Mouse (Mus musculus) intestine, postnatal 0 days (tissue): Measurements from ENCODE around the gene Mmd2. TPM values are rescaled to one million over a fixed set of nuclear protein-coding genes. Genes with fewer than 3 reads are reported as not detected.
A peak's percentile ranks its signal among the peaks of the same experiment; 100 is the strongest.

ENCODE experiments used
- ATAC-seq: fragments of 200-750 bp; cut with Nextera tagmentation; 2 replicates; pipeline ENCODE4 v1.8.0; 2017; ENCODE audit warnings: mild to moderate bottlenecking, moderate TSS enrichment, moderate library complexity
- H3K27ac ChIP-seq: fragments of 300-500 bp; sonication (generic); 2 replicates; pipeline ENCODE4 v1.5.1; 2014; ENCODE audit warnings: mild to moderate bottlenecking, low read depth, low read length, moderate library complexity
- H3K27me3 ChIP-seq: fragments of 300-500 bp; sonication (generic); replicated peaks from 2 replicates; pipeline ENCODE4 v1.6.1; 2014; ENCODE audit warnings: low read length, mixed read lengths; ENCODE audit not compliant: control insufficient read depth, insufficient read depth
- H3K36me3 ChIP-seq: fragments of 300-500 bp; sonication (generic); 2 replicates; pipeline ENCODE4 v1.6.1; 2014; ENCODE audit warnings: mild to moderate bottlenecking, moderate library complexity; ENCODE audit not compliant: control insufficient read depth, insufficient read depth
- H3K4me1 ChIP-seq: fragments of 300-500 bp; sonication (generic); replicated peaks from 2 replicates; pipeline ENCODE4 v1.6.1; 2014; ENCODE audit warnings: antibody characterized with exemption, low read length, mixed read lengths; ENCODE audit not compliant: control insufficient read depth, insufficient read depth
- H3K4me2 ChIP-seq: fragments of 300-500 bp; sonication (generic); replicated peaks from 2 replicates; pipeline ENCODE4 v1.6.1; 2014; ENCODE audit warnings: low read depth, mild to moderate bottlenecking, moderate library complexity
- H3K4me3 ChIP-seq: fragments of 300-500 bp; sonication (generic); 2 replicates; pipeline ENCODE4 v1.5.1; 2014; ENCODE audit warnings: low read depth, low read length
- H3K9ac ChIP-seq: fragments of 300-500 bp; sonication (generic); 2 replicates; pipeline ENCODE4 v1.6.1; 2014; ENCODE audit warnings: mild to moderate bottlenecking, low read depth, low read length
- H3K9me3 ChIP-seq: fragments of 300-500 bp; sonication (generic); 2 replicates; pipeline ENCODE4 v1.6.1; 2016; ENCODE audit warnings: mixed run types; ENCODE audit not compliant: control insufficient read depth
- CTCF ChIP-seq: sonication (generic); IDR thresholded peaks from 2 replicates; pipeline ENCODE4 v1.5.1; 2016; ENCODE audit warnings: low read depth, mild to moderate bottlenecking, control low read depth, antibody characterized with exemption, moderate library complexity
- WGBS: fragments of 180-500 bp; shearing (Covaris S2); extraction: QIAGEN DNeasy Blood & Tissue Kit; methylation state at CpG from one replicate; pipeline ENCODE4 v1.1.7; 2014; 5-methylcytosine and 5-hydroxymethylcytosine counted together
- polyA plus RNA-seq: library from polyadenylated mRNA; unstranded; fragments of >200 nt; fragmentation: Nextera tagmentation; extraction: Ambion mirVana; gene quantifications from 2 replicates; pipeline ENCODE4 v1.2.1, GENCODE M21; 2015

The Mmd2 gene
- 0.52 and 0.63 TPM in 2 replicates for polyA plus RNA-seq

GRCm38 (mm10) chr5:142608259-142608988 lies at the start of gene Mmd2:
Gene Mmd2, minus strand, starts transcription at chr5:142608800.
- Histone ChIP-seq H3K9me3 (no peaks in the 10 kb centered on the region), H3K4me3 (peak within 1 kb of the TSS; percentile 27), H3K27me3 (peaks cover 19% of the 10 kb centered on the region; the same call in 1 of the 2 replicates), H3K9ac (0 out of 2 replicates have a peak within 1 kb of the TSS, but pooled peaks have one; percentile 17), H3K4me1 (no peaks in the 10 kb centered on the region), H3K4me2 (peak within 1 kb of the TSS; percentile 59), H3K27ac (no peak within 1 kb of the TSS), H3K36me3 (no peaks in the 10 kb centered on the region)
- ATAC-seq: no peak
- no peak for TF ChIP-seq CTCF
- 3% methylated on average over 36 of the region's 42 CpGs for WGBS

- no peaks in the 10 kb centered on the region for H3K9me3 ChIP-seq
- no peak for ATAC-seq
- no peak overlapping the region for H3K4me3 ChIP-seq
- no peaks in the 10 kb centered on the region for H3K27me3 ChIP-seq
- H3K27ac ChIP-seq: no peak overlapping the region
- H3K4me2 ChIP-seq: no peak overlapping the region
- TF ChIP-seq CTCF: no peak
- peaks cover 12% of the 10 kb centered on the region for H3K4me1 ChIP-seq
- no peak overlapping the region for H3K9ac ChIP-seq
- H3K36me3 ChIP-seq: peaks cover 17% of the 10 kb centered on the region
- 71% methylated on average over 4 of the region's 4 CpGs for WGBS
Measured at GRCm38 (mm10) chr5:142652266-142652665, 43.7 kb upstream of the Mmd2 start.

DNA sequence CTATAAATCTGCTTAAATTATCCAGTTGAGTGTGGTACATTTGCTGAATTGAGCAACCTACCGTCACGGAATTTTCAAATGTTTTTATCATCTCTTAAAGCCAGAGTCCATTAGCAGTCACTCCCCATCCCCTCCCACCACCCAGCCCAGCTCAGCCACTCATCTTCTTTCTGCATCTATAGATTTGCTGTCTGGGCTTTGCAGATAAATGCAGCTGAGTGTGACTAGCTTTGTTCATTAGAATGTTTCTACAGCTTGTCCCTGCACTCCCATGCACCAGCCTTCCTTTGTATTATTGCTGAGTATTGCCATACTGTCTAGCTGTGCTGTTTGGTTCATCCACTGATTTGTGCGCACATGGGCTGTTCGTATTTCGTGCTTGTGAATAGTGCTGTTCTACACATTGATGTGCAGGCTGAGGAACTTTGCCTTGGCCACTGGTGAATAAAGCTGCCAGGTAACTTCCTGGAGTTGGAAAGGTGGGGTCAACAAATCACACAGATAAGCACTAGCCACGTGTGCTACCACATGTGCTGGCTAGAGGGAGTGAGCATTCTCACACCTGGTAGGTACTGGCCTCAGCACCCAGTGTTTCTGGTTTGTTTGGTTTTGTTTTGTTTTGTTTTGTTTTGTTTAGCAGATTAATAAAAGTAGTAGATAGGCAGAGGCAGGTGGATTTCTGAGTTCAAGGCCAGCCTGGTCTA lies 42.3 kb upstream of the Mmd2 start:
- H3K9me3 ChIP-seq: no peaks in the 10 kb centered on the region
- peak overlapping the region; percentile 66 for H3K27ac ChIP-seq
- H3K4me3 ChIP-seq: no peak overlapping the region
- peaks cover 4% of the 10 kb centered on the region for H3K36me3 ChIP-seq
- 34% methylated on average over 6 of the region's 6 CpGs for WGBS
- no peak; the same call in 1 of the 2 replicates for TF ChIP-seq CTCF
- no peak overlapping the region for H3K9ac ChIP-seq
- H3K4me2 ChIP-seq: 0 out of 2 replicates have a peak overlapping the region, but pooled peaks have one; percentile 13
- peaks cover 12% of the 10 kb centered on the region for H3K4me1 ChIP-seq
- H3K27me3 ChIP-seq: no peaks in the 10 kb centered on the region
- peak; percentile 79 for ATAC-seq

GRCm38 (mm10) chr5:142650390-142650789 lies 41.8 kb upstream of the Mmd2 start:
- WGBS: 42% methylated on average over 3 of the region's 3 CpGs
- H3K4me2 ChIP-seq: no peak overlapping the region
- H3K9me3 ChIP-seq: no peaks in the 10 kb centered on the region
- peak overlapping the region; percentile 66 for H3K27ac ChIP-seq
- H3K4me3 ChIP-seq: no peak overlapping the region
- no peaks in the 10 kb centered on the region; the same call in 1 of the 2 replicates for H3K36me3 ChIP-seq
- H3K27me3 ChIP-seq: no peaks in the 10 kb centered on the region
- no peak for ATAC-seq
- peaks cover 12% of the 10 kb centered on the region for H3K4me1 ChIP-seq
- TF ChIP-seq CTCF: no peak
- H3K9ac ChIP-seq: no peak overlapping the region

GRCm38 (mm10) chr5:142649460-142650050 lies 41.0 kb upstream of the Mmd2 start:
- peaks cover 12% of the 10 kb centered on the region for H3K4me1 ChIP-seq
- H3K27ac ChIP-seq: peak overlapping the region; percentile 66
- H3K36me3 ChIP-seq: peaks cover 7% of the 10 kb centered on the region; the same call in 1 of the 2 replicates
- H3K27me3 ChIP-seq: no peaks in the 10 kb centered on the region
- H3K4me2 ChIP-seq: no peak overlapping the region
- no peak overlapping the region for H3K4me3 ChIP-seq
- WGBS: 78% methylated on average over 4 of the region's 4 CpGs
- H3K9me3 ChIP-seq: no peaks in the 10 kb centered on the region
- no peak overlapping the region for H3K9ac ChIP-seq
- peak; percentile 81 for ATAC-seq
- no peak for TF ChIP-seq CTCF

GRCm38 (mm10) chr5:142648162-142648561 lies 39.6 kb upstream of the Mmd2 start:
- ATAC-seq: no peak
- WGBS: 84% methylated on average over 7 of the region's 7 CpGs

More at GRCm38 (mm10) chr5:142648162-142648561, 39.6 kb upstream of the Mmd2 start:
- peaks cover 12% of the 10 kb centered on the region; the same call in 1 of the 2 replicates for H3K36me3 ChIP-seq
- TF ChIP-seq CTCF: no peak
- H3K4me2 ChIP-seq: no peak overlapping the region
- H3K27me3 ChIP-seq: no peaks in the 10 kb centered on the region
- H3K4me3 ChIP-seq: no peak overlapping the region
- H3K9me3 ChIP-seq: no peaks in the 10 kb centered on the region
- peaks cover 12% of the 10 kb centered on the region for H3K4me1 ChIP-seq
- H3K27ac ChIP-seq: no peak overlapping the region
- no peak overlapping the region for H3K9ac ChIP-seq
